Mouse (Mus musculus): ENCODE measurements at regions not wholly inside any gene's neighbourhood (a gene's known extent, or its start where the extent isn't known, plus 50 kb on each side); places are given as distances from the start of the nearest gene placed in this dataset.

DNA sequence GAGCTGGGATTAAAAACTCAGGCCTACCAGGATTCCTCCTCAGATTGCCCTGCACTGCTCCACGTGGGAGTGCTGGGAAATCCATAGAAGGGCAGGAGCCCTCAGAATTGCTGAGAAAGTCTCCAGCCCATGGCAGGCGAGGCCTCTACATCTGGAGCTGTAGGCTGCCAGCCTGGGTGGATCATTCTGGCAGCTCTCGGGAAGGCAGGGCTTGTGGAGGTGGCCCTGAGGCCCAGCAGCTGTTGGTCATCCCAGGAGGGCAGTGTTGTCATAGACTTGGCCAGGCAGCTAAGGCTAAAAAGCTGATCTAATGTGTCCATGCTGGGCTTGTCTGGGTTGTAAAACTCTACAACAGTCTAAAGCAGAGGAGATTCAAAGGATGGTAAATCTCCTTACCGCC lies 101.6 kb upstream of the Aldh1a3 start:
- Histone ChIP-seq H3K9ac (replicated peaks; ENCODE audit: low read length, poor library complexity, severe bottlenecking) (no peak overlapping the region), H3K4me1 (ENCODE audit: insufficient read depth, low read length) (no peaks in the 10 kb centered on the region), H3K4me3 (ENCODE audit: low read depth, low read length) (no peak overlapping the region), H3K27me3 (ENCODE audit: insufficient read depth, low read length) (no peaks in the 10 kb centered on the region), H3K36me3 (ENCODE audit: insufficient read depth, low read length) (no peaks in the 10 kb centered on the region), H3K9me3 (ENCODE audit: low read length) (no peaks in the 10 kb centered on the region), H3K27ac (ENCODE audit: low read depth, low read length) (no peak overlapping the region), H3K4me2 (ENCODE audit: low read depth, low read length, poor library complexity, severe bottlenecking) (no peak overlapping the region)
- DNase-seq (ENCODE audit: low spot score) (peak; percentile 3), ATAC-seq (ENCODE audit: low FRiP score) (no peak)
- 82% methylated on average over 4 of the region's 4 CpGs for WGBS
- no peak for TF ChIP-seq CTCF (IDR thresholded peaks at IDR 0.05)

DNA sequence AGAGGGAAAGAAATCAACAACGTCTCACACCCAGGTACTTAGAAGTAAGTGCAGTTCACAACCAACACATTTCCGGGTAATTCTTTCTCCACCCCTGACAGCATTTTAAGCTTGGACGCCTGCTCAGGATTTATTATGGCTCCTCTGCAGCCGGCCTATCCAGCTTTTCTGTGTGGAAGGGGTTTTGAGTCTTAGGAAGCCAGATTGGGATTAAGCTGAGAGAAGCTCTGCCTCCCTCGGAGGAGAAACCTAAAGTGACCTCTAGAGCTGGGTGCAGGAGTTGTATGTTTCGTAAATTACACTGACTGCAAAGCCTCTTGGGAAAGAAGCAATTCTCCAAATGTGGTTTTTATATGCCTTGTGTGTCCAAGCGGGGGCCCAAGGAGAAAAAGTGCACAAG lies 96.6 kb upstream of the Aldh1a3 start:
- no peaks in the 10 kb centered on the region for H3K27me3 ChIP-seq (ENCODE audit: insufficient read depth, low read length)
- H3K9ac ChIP-seq (replicated peaks; ENCODE audit: low read length, poor library complexity, severe bottlenecking): no peak overlapping the region
- ATAC-seq (ENCODE audit: low FRiP score): no peak
- no peak overlapping the region for H3K4me2 ChIP-seq (ENCODE audit: low read depth, low read length, poor library complexity, severe bottlenecking)
- no peak overlapping the region for H3K27ac ChIP-seq (ENCODE audit: low read depth, low read length)
- no peaks in the 10 kb centered on the region for H3K9me3 ChIP-seq (ENCODE audit: low read length)
- no peak for TF ChIP-seq CTCF (IDR thresholded peaks at IDR 0.05)
- no peaks in the 10 kb centered on the region for H3K36me3 ChIP-seq (ENCODE audit: insufficient read depth, low read length)
- H3K4me1 ChIP-seq (ENCODE audit: insufficient read depth, low read length): no peaks in the 10 kb centered on the region
- DNase-seq (ENCODE audit: low spot score): no peak
- no peak overlapping the region for H3K4me3 ChIP-seq (ENCODE audit: low read depth, low read length)
- WGBS: 65% methylated on average over 7 of the region's 7 CpGs

DNA sequence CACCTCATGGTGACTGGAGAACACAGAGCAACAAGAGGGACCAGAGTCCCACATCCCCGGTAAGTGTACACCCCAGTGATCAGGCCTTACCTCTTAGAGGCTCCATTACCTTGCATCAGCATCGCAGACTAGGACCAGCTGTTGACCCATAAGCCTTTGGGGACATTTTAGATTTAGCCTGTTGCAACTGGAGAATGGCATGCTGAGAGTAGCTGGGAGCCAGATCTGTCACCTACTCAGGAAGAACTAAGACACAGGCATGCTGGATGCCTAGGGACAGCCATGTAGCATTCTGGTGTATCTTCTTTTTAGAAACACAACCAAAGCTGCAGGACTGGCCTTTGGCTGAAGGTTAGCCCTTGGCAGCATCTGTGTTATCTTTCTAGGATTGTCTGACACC lies 94.2 kb upstream of the Aldh1a3 start:
- H3K4me3 ChIP-seq (ENCODE audit: low read depth, low read length): no peak overlapping the region
- no peaks in the 10 kb centered on the region for H3K4me1 ChIP-seq (ENCODE audit: insufficient read depth, low read length)
- no peak for DNase-seq (ENCODE audit: low spot score)
- 97% methylated on average over 2 of the region's 2 CpGs for WGBS
- no peaks in the 10 kb centered on the region for H3K36me3 ChIP-seq (ENCODE audit: insufficient read depth, low read length)
- no peak for ATAC-seq (ENCODE audit: low FRiP score)
- no peak overlapping the region for H3K9ac ChIP-seq (replicated peaks; ENCODE audit: low read length, poor library complexity, severe bottlenecking)
- H3K4me2 ChIP-seq (ENCODE audit: low read depth, low read length, poor library complexity, severe bottlenecking): no peak overlapping the region
- TF ChIP-seq CTCF (IDR thresholded peaks at IDR 0.05): no peak
- no peaks in the 10 kb centered on the region for H3K27me3 ChIP-seq (ENCODE audit: insufficient read depth, low read length)
- H3K9me3 ChIP-seq (ENCODE audit: low read length): no peaks in the 10 kb centered on the region
- H3K27ac ChIP-seq (ENCODE audit: low read depth, low read length): no peak overlapping the region

DNA sequence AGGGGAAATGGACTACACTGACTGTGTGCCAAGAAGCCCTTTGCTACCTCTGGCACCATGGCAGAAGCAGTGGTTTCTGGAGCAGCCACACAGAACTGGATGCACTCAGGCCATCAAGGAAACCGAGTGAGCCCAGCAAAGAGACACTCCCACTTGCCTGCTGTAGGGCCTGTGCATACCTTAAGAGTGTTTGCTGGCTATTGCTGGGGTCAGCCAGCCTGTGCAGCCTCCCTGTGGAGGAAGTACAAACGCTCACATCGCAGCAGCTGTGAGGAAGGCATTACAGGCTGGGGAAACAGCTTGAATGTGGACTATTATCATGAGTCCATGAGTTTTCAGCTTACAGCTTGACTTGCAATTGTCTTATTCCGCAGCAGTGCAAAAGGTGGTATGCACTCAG lies 88.8 kb upstream of the Aldh1a3 start:
- no peak overlapping the region for H3K9ac ChIP-seq (replicated peaks; ENCODE audit: low read length, poor library complexity, severe bottlenecking)
- TF ChIP-seq CTCF (IDR thresholded peaks at IDR 0.05): no peak
- 57% methylated on average over 4 of the region's 4 CpGs for WGBS
- no peak overlapping the region for H3K4me3 ChIP-seq (ENCODE audit: low read depth, low read length)
- H3K36me3 ChIP-seq (ENCODE audit: insufficient read depth, low read length): no peaks in the 10 kb centered on the region
- H3K27ac ChIP-seq (ENCODE audit: low read depth, low read length): no peak overlapping the region
- H3K9me3 ChIP-seq (ENCODE audit: low read length): no peaks in the 10 kb centered on the region
- H3K27me3 ChIP-seq (ENCODE audit: insufficient read depth, low read length): no peaks in the 10 kb centered on the region
- ATAC-seq (ENCODE audit: low FRiP score) (no peak), DNase-seq (ENCODE audit: low spot score) (no peak)
- no peaks in the 10 kb centered on the region for H3K4me1 ChIP-seq (ENCODE audit: insufficient read depth, low read length)
- H3K4me2 ChIP-seq (ENCODE audit: low read depth, low read length, poor library complexity, severe bottlenecking): no peak overlapping the region

DNA sequence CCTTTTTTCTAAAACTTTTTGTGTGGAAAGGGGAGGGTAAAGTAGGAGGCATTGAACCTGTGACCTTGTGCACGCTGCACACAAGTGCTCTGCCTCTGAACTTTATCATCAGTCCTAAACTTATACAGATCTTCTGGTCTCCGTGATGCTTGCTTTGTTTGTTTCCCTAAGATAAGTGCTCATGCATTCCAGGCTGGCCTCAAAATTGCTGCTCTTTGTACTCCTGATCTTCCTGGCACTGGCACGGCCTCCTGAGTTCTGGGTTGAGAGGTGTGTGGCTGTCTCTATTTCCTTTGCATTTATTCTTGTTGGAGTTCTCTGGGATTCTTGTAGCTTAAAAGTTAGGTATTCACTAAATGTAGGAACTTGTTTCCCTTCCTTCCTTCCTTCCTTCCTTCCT lies 86.1 kb upstream of the Aldh1a3 start:
- Histone ChIP-seq H3K4me2 (ENCODE audit: low read depth, low read length, poor library complexity, severe bottlenecking) (no peak overlapping the region), H3K9ac (replicated peaks; ENCODE audit: low read length, poor library complexity, severe bottlenecking) (no peak overlapping the region), H3K27me3 (ENCODE audit: insufficient read depth, low read length) (no peaks in the 10 kb centered on the region), H3K4me3 (ENCODE audit: low read depth, low read length) (no peak overlapping the region), H3K27ac (ENCODE audit: low read depth, low read length) (no peak overlapping the region), H3K4me1 (ENCODE audit: insufficient read depth, low read length) (no peaks in the 10 kb centered on the region), H3K36me3 (ENCODE audit: insufficient read depth, low read length) (no peaks in the 10 kb centered on the region), H3K9me3 (ENCODE audit: low read length) (peaks cover 1% of the 10 kb centered on the region; the same call in 1 of the 2 replicates)
- 71% methylated on average over 3 of the region's 3 CpGs for WGBS
- ATAC-seq (ENCODE audit: low FRiP score) (no peak), DNase-seq (ENCODE audit: low spot score) (no peak)
- no peak for TF ChIP-seq CTCF (IDR thresholded peaks at IDR 0.05)

DNA sequence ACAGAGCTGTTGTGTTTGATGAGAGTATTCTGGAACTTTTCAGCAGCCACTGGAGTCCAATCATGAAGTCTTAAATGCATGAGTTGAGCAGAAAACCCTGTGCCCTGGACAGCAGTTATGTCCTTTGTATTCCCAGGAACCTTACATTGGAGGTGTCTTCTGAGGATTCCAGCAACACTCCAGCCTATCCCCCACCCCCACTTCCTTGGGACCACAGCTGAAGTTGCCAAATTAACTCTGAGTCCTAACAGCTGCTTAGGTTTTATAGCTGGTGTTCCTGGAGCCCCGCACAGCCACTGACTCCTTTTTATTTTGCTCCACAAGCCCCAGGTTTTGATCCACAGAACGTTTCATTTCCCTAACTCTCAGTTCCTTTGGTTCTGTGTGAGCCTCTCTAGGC lies 78.4 kb upstream of the Aldh1a3 start:
- H3K9me3 ChIP-seq (ENCODE audit: low read length): peaks cover 4% of the 10 kb centered on the region; the same call in 1 of the 2 replicates
- TF ChIP-seq CTCF (IDR thresholded peaks at IDR 0.05): no peak
- H3K4me2 ChIP-seq (ENCODE audit: low read depth, low read length, poor library complexity, severe bottlenecking): no peak overlapping the region
- no peak overlapping the region for H3K27ac ChIP-seq (ENCODE audit: low read depth, low read length)
- no peak for DNase-seq (ENCODE audit: low spot score)
- WGBS: 66% methylated on average over 2 of the region's 2 CpGs
- H3K4me1 ChIP-seq (ENCODE audit: insufficient read depth, low read length): no peaks in the 10 kb centered on the region
- no peak overlapping the region for H3K9ac ChIP-seq (replicated peaks; ENCODE audit: low read length, poor library complexity, severe bottlenecking)
- ATAC-seq (ENCODE audit: low FRiP score): no peak
- H3K4me3 ChIP-seq (ENCODE audit: low read depth, low read length): no peak overlapping the region
- H3K36me3 ChIP-seq (ENCODE audit: insufficient read depth, low read length): no peaks in the 10 kb centered on the region
- H3K27me3 ChIP-seq (ENCODE audit: insufficient read depth, low read length): no peaks in the 10 kb centered on the region

All from midbrain, postnatal 0 days (tissue).